Mouse (Mus musculus) forebrain, embryonic 15.5 days (tissue): ENCODE measurements around the gene Ccdc60. TPM values are rescaled to one million over a fixed set of nuclear protein-coding genes. Genes with fewer than 3 reads are reported as not detected.

Source experiments
- ATAC-seq: fragments of 200-750 bp; cut with Nextera tagmentation; replicated peaks from 2 replicates; pipeline ENCODE4 v1.8.0; 2017; ENCODE audit warnings: mild to moderate bottlenecking, moderate TSS enrichment, moderate library complexity
- H3K27ac ChIP-seq: fragments of 300-500 bp; sonication (generic); replicated peaks from 2 replicates; pipeline ENCODE4 v1.5.1; 2015; ENCODE audit warnings: mild to moderate bottlenecking, inconsistent platforms
- H3K27me3 ChIP-seq: fragments of 300-500 bp; sonication (generic); 2 replicates; pipeline ENCODE4 v1.6.1; 2015; ENCODE audit warnings: inconsistent platforms
- H3K36me3 ChIP-seq: fragments of 300-500 bp; sonication (generic); 2 replicates; pipeline ENCODE4 v1.6.1; 2015; ENCODE audit warnings: mild to moderate bottlenecking, inconsistent platforms
- H3K4me1 ChIP-seq: fragments of 300-500 bp; sonication (generic); 2 replicates; pipeline ENCODE4 v1.6.1; 2015; ENCODE audit warnings: inconsistent platforms
- H3K4me2 ChIP-seq: fragments of 300-500 bp; sonication (generic); replicated peaks from 2 replicates; pipeline ENCODE4 v1.6.1; 2015; ENCODE audit warnings: mild to moderate bottlenecking, inconsistent platforms
- H3K4me3 ChIP-seq: fragments of 300-500 bp; sonication (generic); 2 replicates; pipeline ENCODE4 v1.5.1; 2015; ENCODE audit warnings: mild to moderate bottlenecking, inconsistent platforms
- H3K9ac ChIP-seq: fragments of 300-500 bp; sonication (generic); replicated peaks from 2 replicates; pipeline ENCODE4 v1.6.1; 2015; ENCODE audit warnings: mild to moderate bottlenecking, inconsistent platforms
- H3K9me3 ChIP-seq: fragments of 300-500 bp; sonication (generic); 2 replicates; pipeline ENCODE4 v1.6.1; 2016; ENCODE audit warnings: inconsistent platforms
- WGBS: fragments of 180-500 bp; shearing (Covaris S2); methylation state at CpG from one replicate; pipeline ENCODE4 v1.1.7; 2015; ENCODE audit warnings: mixed read lengths; 5-methylcytosine and 5-hydroxymethylcytosine counted together
- polyA plus RNA-seq: library from polyadenylated mRNA; unstranded; fragments of >200 nt; fragmentation: Nextera tagmentation; extraction: Ambion mirVana; gene quantifications from 2 replicates; pipeline ENCODE4 v1.2.1, GENCODE M21; 2015

Gene Ccdc60
- polyA plus RNA-seq, 1 experiment from 2014 or later = 1.7 TPM

DNA sequence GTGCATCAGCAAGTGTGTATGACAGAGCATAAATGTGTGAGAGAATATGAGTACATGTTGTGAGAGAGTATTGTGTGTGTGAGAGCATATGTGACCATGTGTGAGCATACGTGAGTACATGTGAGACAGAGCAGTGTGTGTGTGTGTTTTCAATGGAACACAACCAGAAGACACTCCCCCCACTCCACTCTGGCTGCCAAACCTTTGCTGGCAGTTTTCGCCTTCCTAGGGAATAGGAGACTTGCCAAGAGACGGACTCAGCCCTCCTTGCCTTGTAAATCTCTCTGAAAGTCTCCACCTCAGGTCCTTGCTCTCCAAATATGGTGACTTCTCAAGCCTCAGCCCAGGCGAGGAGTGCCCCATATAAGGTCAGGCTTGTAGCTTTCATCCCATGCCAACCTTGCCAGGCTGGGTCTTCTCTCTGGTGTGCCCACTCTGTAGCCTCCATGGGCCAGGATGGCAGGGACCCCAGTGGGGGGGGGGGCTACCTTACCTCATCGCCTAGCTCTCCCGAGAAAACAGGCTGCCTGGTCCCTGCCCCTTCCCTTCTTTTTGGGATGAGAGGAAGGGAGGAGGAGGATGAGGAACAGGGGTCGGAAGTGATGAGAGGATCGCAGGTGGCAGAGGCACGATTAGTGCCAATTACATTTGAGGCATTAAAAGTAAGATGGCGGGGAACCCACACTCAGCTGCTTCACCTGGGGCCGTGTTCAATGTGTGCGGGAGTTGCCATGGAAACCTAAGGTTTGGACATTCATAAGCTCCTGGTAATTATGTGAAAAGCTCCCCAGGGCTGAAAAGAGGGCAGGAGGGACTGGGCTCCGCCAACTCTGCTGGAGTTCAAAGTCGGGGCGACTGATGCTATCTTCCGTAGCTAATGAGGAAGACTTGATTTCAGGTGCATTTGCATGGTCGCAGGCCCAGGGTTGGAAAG, 19.3 kb downstream of the Ccdc60 start:
- peaks cover 18% of the 10 kb centered on the region for H3K4me1 ChIP-seq
- no peak for ATAC-seq
- 42% methylated on average over 17 of the region's 17 CpGs for WGBS
- no peaks in the 10 kb centered on the region for H3K36me3 ChIP-seq
- H3K4me3 ChIP-seq = no peak overlapping the region
- H3K27me3 ChIP-seq = no peaks in the 10 kb centered on the region
- no peak overlapping the region for H3K27ac ChIP-seq
- H3K9me3 ChIP-seq = no peaks in the 10 kb centered on the region
- no peak overlapping the region for H3K4me2 ChIP-seq
- no peak overlapping the region for H3K9ac ChIP-seq

DNA sequence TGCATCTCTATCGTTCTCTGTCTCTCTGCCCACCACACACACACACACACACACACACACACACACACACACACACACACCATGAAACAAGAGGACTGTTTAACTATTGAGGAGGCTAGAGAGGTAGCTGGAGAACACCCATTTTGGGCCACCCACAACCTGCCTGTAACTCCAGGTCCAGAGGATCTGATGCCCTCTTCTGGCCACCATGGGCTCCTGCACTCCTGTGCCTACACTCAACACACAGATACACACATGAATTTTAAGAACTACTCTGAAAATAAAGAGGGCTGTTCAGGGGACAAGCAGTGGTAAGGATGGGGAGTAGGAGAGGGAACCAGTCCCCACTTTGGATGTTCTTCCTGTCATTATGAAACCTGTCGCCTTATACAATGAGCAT, 26.1 kb downstream of the Ccdc60 start:
- ATAC-seq = no peak
- Histone ChIP-seq H3K27me3 (no peaks in the 10 kb centered on the region), H3K36me3 (no peaks in the 10 kb centered on the region), H3K27ac (no peak overlapping the region), H3K9me3 (no peaks in the 10 kb centered on the region), H3K9ac (no peak overlapping the region), H3K4me1 (peaks cover 8% of the 10 kb centered on the region), H3K4me3 (no peak overlapping the region), H3K4me2 (no peak overlapping the region)
- 96% methylated on average over 2 of the region's 2 CpGs for WGBS

DNA sequence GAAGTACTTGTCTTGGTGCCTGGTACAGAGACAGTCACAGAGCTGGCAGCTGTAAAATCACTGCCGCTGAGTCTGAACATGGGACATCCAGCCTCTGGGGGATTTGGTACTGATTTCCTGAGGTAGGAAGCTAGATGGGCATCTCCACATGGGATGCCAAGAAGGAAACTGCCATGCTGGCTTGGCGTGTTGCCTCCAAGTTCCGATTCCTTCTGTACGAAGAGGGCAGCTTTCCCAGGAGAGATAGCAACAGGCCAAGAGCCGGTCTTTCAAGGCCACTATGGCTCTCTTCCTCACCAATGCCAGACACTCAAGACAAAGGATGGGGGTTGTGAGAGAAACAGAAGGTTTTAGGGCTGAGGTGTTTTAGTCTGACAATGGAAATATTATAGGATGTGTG, 26.8 kb downstream of the Ccdc60 start:
- ATAC-seq = no peak
- H3K9me3 ChIP-seq = no peaks in the 10 kb centered on the region
- H3K27me3 ChIP-seq = no peaks in the 10 kb centered on the region
- H3K27ac ChIP-seq = no peak overlapping the region
- no peaks in the 10 kb centered on the region for H3K36me3 ChIP-seq
- no peak overlapping the region for H3K4me2 ChIP-seq
- H3K4me1 ChIP-seq = peaks cover 8% of the 10 kb centered on the region
- H3K4me3 ChIP-seq = no peak overlapping the region
- no peak overlapping the region for H3K9ac ChIP-seq
- WGBS = 84% methylated on average over 5 of the region's 5 CpGs

DNA sequence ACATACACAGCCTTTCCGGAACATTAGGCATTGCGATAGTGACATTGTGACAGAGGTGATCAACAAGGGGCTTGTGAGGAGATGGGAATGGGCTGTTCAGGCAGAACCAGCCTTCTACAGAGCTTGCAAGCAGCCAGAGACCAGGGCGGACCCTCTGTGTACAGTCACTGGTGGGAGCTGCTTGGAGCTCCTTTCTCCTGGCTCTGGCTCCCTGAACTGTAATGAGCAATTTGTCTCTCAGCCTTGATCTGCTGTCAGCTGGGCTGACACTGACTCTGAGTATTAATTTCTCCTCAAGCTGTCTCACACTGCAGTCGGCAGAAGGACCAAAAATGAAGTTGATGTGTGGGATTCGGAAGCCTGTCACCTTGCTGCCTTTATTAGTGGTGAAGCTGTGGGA, 28.4 kb downstream of the Ccdc60 start:
- H3K27ac ChIP-seq = no peak overlapping the region

DNA sequence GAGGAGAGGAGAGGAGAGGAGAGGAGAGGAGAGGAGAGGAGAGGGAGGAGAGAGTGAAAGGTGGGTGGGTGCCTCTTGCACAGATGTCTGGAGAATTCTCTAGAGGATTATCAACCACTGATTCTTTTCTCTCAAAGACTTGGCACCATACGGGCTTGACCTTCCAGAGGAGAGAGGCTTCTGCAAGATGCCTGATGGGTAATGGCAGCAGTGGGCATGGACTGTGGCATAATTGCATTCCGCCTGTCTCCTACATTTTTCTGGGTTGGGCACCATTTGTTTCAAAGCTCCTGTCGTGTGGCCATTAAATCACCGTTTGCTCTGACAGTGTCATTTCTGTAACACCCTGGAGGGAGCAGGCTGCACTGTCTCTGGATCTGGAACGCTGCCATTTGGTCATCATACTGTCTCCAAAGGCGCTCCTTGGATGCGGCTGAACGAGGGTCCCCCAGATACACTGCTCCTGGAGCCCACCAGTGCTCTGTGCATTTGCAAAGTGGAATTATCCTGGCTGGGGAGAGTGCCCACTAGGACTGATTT, 30.4 kb downstream of the Ccdc60 start:
- H3K27ac ChIP-seq = no peak overlapping the region
- H3K27me3 ChIP-seq = no peaks in the 10 kb centered on the region

More for the DNA sequence above, 28.4 kb downstream of the Ccdc60 start:
- no peak overlapping the region for H3K9ac ChIP-seq
- H3K9me3 ChIP-seq = no peaks in the 10 kb centered on the region
- H3K4me3 ChIP-seq = no peak overlapping the region
- no peak overlapping the region for H3K4me2 ChIP-seq
- 70% methylated on average over 5 of the region's 5 CpGs for WGBS
- H3K4me1 ChIP-seq = peaks cover 8% of the 10 kb centered on the region
- no peaks in the 10 kb centered on the region for H3K36me3 ChIP-seq
- no peak for ATAC-seq
- no peaks in the 10 kb centered on the region for H3K27me3 ChIP-seq

DNA sequence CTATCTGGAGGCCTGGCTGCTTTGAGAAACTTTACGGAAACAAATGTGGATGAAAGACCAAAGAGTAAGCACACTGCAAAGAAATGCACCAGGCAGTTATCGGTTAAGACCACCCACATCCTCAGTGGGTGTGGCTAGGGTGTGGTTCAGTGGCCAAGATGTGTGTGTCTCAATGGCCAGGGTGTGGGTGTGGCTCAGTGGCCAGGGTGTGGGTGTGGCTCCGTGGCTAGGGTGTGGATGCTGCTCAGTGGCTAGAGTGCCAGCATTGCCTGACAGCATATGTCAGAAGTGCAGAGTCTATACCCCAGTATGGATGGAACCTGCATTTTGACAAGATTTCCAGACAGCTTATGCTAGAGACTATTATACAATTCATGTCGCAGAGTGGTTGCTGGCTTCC, 34.9 kb downstream of the Ccdc60 start:
- no peak for ATAC-seq

More for the DNA sequence above, 30.4 kb downstream of the Ccdc60 start:
- no peak for ATAC-seq
- WGBS = 45% methylated on average over 8 of the region's 8 CpGs
- no peak overlapping the region for H3K9ac ChIP-seq
- H3K4me2 ChIP-seq = no peak overlapping the region
- no peaks in the 10 kb centered on the region for H3K9me3 ChIP-seq
- no peaks in the 10 kb centered on the region for H3K36me3 ChIP-seq
- H3K4me3 ChIP-seq = no peak overlapping the region
- peaks cover 8% of the 10 kb centered on the region for H3K4me1 ChIP-seq

DNA sequence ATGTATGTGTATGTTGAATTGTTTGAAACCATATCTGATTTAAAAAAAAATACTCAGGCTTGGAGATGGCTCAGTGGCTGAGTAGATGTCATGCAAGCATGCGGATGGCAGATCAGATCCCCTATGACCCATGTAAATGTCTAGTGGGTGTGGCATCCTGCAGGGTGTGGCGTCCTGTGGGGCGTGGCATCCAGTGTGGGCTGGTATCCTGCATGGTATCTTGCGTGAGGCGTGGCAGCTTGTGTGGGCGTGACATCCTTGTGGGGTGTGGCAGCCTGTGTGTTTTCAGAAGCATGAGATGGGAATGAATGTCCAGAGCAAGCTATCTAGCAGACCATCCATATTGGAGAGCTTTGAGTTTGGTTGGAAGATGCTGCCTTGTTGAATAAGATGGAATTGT, 36.6 kb downstream of the Ccdc60 start:
- Histone ChIP-seq H3K4me2 (no peak overlapping the region), H3K4me3 (no peak overlapping the region), H3K9ac (no peak overlapping the region), H3K36me3 (no peaks in the 10 kb centered on the region), H3K9me3 (no peaks in the 10 kb centered on the region), H3K27ac (no peak overlapping the region), H3K27me3 (no peaks in the 10 kb centered on the region), H3K4me1 (no peaks in the 10 kb centered on the region)
- WGBS = 92% methylated on average over 6 of the region's 6 CpGs
- ATAC-seq = no peak

More for the DNA sequence above, 34.9 kb downstream of the Ccdc60 start:
- Histone ChIP-seq H3K4me1 (peaks cover 6% of the 10 kb centered on the region), H3K4me3 (no peak overlapping the region), H3K36me3 (no peaks in the 10 kb centered on the region), H3K4me2 (no peak overlapping the region), H3K27me3 (no peaks in the 10 kb centered on the region), H3K9ac (no peak overlapping the region), H3K9me3 (no peaks in the 10 kb centered on the region), H3K27ac (no peak overlapping the region)
- WGBS = 85% methylated on average over 4 of the region's 4 CpGs

DNA sequence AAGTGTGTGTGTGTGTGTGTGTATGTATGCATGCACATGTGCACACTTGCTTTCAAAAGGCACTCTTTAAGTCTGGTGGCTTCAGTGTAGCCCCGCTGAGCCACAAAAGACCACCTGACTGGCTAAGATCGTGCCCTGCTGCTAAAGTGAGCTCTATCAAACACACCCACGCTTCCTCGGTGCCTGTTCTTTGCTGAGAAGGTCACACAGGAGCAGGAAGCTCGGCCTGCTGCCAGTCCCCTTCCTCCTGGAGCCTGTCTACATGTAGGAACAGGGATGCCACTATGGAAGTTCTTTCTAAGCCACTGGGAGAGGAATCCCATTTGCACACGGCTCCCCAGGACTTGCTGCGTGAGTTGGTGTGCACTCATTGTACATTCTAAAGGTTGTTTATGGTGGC, 42.1 kb downstream of the Ccdc60 start:
- Histone ChIP-seq H3K27me3 (no peaks in the 10 kb centered on the region), H3K9me3 (no peaks in the 10 kb centered on the region), H3K27ac (no peak overlapping the region), H3K4me3 (no peak overlapping the region), H3K4me1 (no peaks in the 10 kb centered on the region), H3K36me3 (no peaks in the 10 kb centered on the region), H3K9ac (no peak overlapping the region), H3K4me2 (no peak overlapping the region)
- ATAC-seq = no peak
- 79% methylated on average over 7 of the region's 7 CpGs for WGBS

DNA sequence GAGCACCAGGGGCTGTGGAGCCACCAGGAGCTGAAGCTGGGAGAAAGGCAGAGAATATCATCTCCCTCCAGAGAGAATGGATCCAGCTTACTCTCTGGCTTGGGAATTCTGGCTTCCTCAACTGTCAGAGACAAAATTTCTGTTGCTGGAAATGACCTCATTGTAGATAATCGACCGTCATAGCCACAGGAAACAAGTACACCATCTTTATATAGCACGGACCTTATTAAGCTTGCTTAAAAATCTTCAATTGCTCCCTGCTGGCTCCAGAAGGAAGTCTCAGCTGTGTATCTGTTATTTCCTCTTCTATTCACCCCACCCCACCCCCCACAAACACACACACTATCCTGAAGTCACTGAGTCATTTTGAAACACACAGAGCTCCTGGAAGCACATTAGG, 44.3 kb downstream of the Ccdc60 start:
- H3K9me3 ChIP-seq = no peaks in the 10 kb centered on the region
- H3K9ac ChIP-seq = no peak overlapping the region
- H3K36me3 ChIP-seq = no peaks in the 10 kb centered on the region
- WGBS = 61% methylated on average over 3 of the region's 3 CpGs
- no peak overlapping the region for H3K4me2 ChIP-seq
- H3K27ac ChIP-seq = no peak overlapping the region
- H3K4me3 ChIP-seq = no peak overlapping the region
- no peaks in the 10 kb centered on the region for H3K27me3 ChIP-seq
- H3K4me1 ChIP-seq = no peaks in the 10 kb centered on the region
- no peak for ATAC-seq

DNA sequence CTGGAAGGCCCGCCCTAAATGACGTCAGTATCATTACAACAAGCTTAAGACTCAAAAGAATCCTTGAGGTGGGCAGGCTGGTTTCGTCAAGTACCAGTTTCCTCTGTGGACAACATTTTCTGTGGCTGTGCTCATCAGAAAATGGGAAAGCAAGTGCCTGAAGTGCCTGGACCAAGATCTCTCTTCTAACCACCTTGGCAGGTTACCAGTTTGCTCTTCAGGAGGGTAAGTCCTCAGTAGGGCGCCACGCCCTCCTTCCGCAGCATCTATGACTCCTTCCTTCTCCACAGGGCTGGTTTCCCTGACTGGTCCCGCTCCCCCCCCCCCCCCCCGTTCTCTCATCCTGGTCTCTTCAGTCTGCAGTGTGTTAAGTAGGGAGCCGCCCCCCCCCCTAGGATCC, 45.2 kb downstream of the Ccdc60 start:
- ATAC-seq = no peak
- H3K27me3 ChIP-seq = no peaks in the 10 kb centered on the region
- WGBS = 69% methylated on average over 8 of the region's 9 CpGs
- no peak overlapping the region for H3K9ac ChIP-seq
- H3K4me3 ChIP-seq = no peak overlapping the region
- H3K36me3 ChIP-seq = no peaks in the 10 kb centered on the region
- H3K9me3 ChIP-seq = no peaks in the 10 kb centered on the region
- no peak overlapping the region for H3K27ac ChIP-seq
- H3K4me1 ChIP-seq = no peaks in the 10 kb centered on the region
- H3K4me2 ChIP-seq = no peak overlapping the region

DNA sequence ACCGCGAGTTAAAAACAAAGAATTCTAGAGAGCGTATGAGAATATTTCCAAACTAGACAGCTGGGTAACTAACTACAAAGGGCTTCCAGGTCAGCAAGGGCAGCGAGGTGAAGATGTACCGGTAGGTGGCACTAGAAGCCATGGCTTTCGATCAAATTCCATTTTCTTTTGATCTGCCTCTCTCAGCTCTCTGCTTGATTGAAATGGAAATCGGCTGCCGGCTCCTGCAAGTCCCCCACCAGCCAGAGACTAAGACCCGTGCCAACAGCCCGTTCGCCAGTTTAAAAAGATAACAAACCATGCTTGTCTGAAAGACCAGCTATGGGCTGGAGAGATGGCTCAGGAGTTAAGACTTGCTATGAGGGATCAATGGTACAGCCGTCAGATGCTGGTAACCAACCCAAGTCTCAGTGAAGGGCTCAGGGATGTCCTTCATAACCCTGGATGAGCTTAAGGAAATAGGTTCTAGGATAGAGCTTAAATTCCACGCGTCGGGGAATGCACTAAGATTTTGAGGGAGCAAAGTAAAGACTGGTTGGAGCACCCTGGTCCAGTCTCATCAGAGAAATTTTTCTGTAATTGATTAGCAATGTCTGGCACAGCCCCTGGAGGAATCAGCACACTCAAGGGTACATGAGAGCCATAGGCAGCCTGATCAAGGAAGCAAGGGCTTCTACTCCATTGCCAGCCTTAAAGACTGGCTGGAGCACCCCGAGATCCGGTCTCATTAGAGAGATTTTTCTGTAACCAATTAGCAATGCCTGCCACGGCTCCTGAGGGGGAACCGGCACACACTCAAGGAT, 56.7 kb downstream of the Ccdc60 start:
- Histone ChIP-seq H3K36me3 (no peaks in the 10 kb centered on the region), H3K4me3 (peak overlapping the region; percentile 21), H3K27me3 (no peaks in the 10 kb centered on the region), H3K9me3 (no peaks in the 10 kb centered on the region), H3K4me2 (peak overlapping the region; percentile 40), H3K4me1 (peaks cover 20% of the 10 kb centered on the region), H3K27ac (peak overlapping the region; percentile 38), H3K9ac (peak overlapping the region; percentile 7; the same call in 1 of the 2 replicates)
- WGBS = 13% methylated on average over 19 of the region's 19 CpGs
- peak; percentile 76 for ATAC-seq

DNA sequence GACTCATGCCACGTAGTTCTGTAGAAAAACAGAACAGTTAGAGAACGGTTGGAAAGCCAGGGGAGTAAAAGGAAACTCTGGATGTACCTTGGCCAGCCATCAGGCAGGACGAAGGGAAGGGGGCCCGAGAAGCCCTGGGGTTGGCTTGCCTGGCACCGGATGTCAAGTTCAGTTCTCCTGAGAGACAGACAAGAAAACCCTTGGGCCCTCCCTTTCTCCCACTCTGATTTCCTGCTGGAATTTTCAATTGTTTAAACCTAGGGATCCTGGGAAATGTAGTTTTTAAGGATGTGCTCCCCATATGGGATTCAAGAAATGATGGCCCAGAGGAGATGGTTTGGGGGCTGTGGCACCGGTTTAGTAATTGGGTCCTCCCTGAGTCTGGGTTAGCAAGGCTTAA, 60.4 kb downstream of the Ccdc60 start:
- no peak for ATAC-seq
- no peaks in the 10 kb centered on the region for H3K9me3 ChIP-seq
- H3K4me2 ChIP-seq = no peak overlapping the region
- H3K4me1 ChIP-seq = peaks cover 15% of the 10 kb centered on the region
- WGBS = 79% methylated on average over 6 of the region's 6 CpGs
- no peak overlapping the region for H3K27ac ChIP-seq
- H3K27me3 ChIP-seq = no peaks in the 10 kb centered on the region
- no peaks in the 10 kb centered on the region for H3K36me3 ChIP-seq
- H3K4me3 ChIP-seq = no peak overlapping the region
- no peak overlapping the region for H3K9ac ChIP-seq
